Mouse (Mus musculus) CH12.LX (cell line): ENCODE measurements at regions not wholly inside any gene's neighbourhood (a gene's known extent, or its start where the extent isn't known, plus 50 kb on each side); places are given as distances from the start of the nearest gene placed in this dataset.

Experiments
- DNase-seq: peaks from one replicate; pipeline ENCODE4 v3.0.0-alpha.2; 2013; ENCODE audit errors: extremely low read depth
- H3K27ac ChIP-seq: 2 replicates; pipeline ENCODE4 v1.5.1; 2012; ENCODE audit warnings: low read depth, mild to moderate bottlenecking, control low read depth, moderate library complexity; ENCODE audit not compliant: insufficient read depth
- H3K27me3 ChIP-seq: replicated peaks from 2 replicates; pipeline ENCODE3; 2012; ENCODE audit warnings: inconsistent platforms
- H3K36me3 ChIP-seq, 2 experiments: replicated peaks in 1 of 2; 2 replicates each; pipeline versions ENCODE3 to v1.6.1; 2012; ENCODE audit warnings: inconsistent platforms in 1 of 2, low read length in 1 of 2, mild to moderate bottlenecking in 1 of 2, mixed read lengths in 1 of 2, moderate library complexity in 1 of 2; ENCODE audit not compliant: control insufficient read depth in 1 of 2, insufficient read depth in 1 of 2
- H3K4me1 ChIP-seq, 2 experiments: 2 replicates each; pipeline ENCODE4 v1.6.1; 2012; ENCODE audit warnings: inconsistent platforms in 1 of 2, moderate library complexity in 1 of 2; ENCODE audit not compliant: insufficient read depth in 2 of 2, control insufficient read depth in 1 of 2
- H3K4me2 ChIP-seq: 2 replicates; pipeline ENCODE4 v1.6.1; 2012; ENCODE audit warnings: low read depth, mild to moderate bottlenecking, control low read depth; ENCODE audit not compliant: poor library complexity, insufficient read depth, severe bottlenecking
- H3K4me3 ChIP-seq, 3 experiments: fragments of 150-350 bp in 1 of 3; sonication (generic) in 1 of 3; replicated peaks in 1 of 3; 2 replicates each; pipeline versions ENCODE3 to v1.5.1; 2011 to 2012; ENCODE audit warnings: low read depth in 2 of 3, low read length in 2 of 3, mild to moderate bottlenecking in 2 of 3, moderate library complexity in 2 of 3, control low read depth in 1 of 3, improper control_type of control experiment in 1 of 3, inconsistent platforms in 1 of 3, mixed read lengths in 1 of 3; ENCODE audit not compliant: poor library complexity in 1 of 3
- H3K79me2 ChIP-seq: replicated peaks from 2 replicates; pipeline ENCODE4 v1.6.1; 2012; ENCODE audit warnings: mild to moderate bottlenecking, moderate library complexity; ENCODE audit not compliant: control insufficient read depth, poor library complexity, insufficient read depth, severe bottlenecking; ENCODE audit errors: extremely low read depth
- H3K9ac ChIP-seq: 2 replicates; pipeline ENCODE4 v1.6.1; 2012; ENCODE audit warnings: low read depth, mild to moderate bottlenecking, control low read depth, moderate library complexity; ENCODE audit not compliant: insufficient read depth
- H3K9me3 ChIP-seq: replicated peaks from 2 replicates; pipeline ENCODE3; 2012; ENCODE audit warnings: low read length, inconsistent platforms, mixed read lengths
- BHLHE40 ChIP-seq: IDR thresholded peaks from 2 replicates; pipeline ENCODE4 v1.6.1; 2011; ENCODE audit warnings: mild to moderate bottlenecking, low read depth, low read length, improper control_type of control experiment
- CHD1 ChIP-seq: IDR thresholded peaks from 2 replicates; pipeline ENCODE4 v1.6.1; 2012; ENCODE audit warnings: low read depth, low read length, improper control_type of control experiment, inconsistent platforms
- CHD2 ChIP-seq: IDR thresholded peaks from 2 replicates; pipeline ENCODE4 v1.6.1; 2011; ENCODE audit warnings: low read length, improper control_type of control experiment
- CTCF ChIP-seq, 2 experiments: IDR thresholded peaks in 1 of 2; conservative IDR thresholded peaks in 1 of 2; 2 replicates each; pipeline ENCODE4 v1.5.1; 2011 to 2012; ENCODE audit warnings: low read depth in 2 of 2, low read length in 2 of 2, improper control_type of control experiment in 1 of 2, inconsistent platforms in 1 of 2, mild to moderate bottlenecking in 1 of 2, moderate library complexity in 1 of 2
- ELF1 ChIP-seq: IDR thresholded peaks from 2 replicates; pipeline ENCODE4 v1.6.1; 2014; ENCODE audit warnings: low read depth, mild to moderate bottlenecking, inconsistent platforms, low read length, improper control_type of control experiment
- EP300 ChIP-seq: IDR thresholded peaks from 2 replicates; pipeline ENCODE4 v1.6.1; 2011; ENCODE audit warnings: low read length, improper control_type of control experiment
- ETS1 ChIP-seq: conservative IDR thresholded peaks from 2 replicates; pipeline ENCODE4 v1.6.1; 2012; ENCODE audit warnings: low read depth, mild to moderate bottlenecking, inconsistent platforms, low read length, improper control_type of control experiment, moderate library complexity
- HCFC1 ChIP-seq: IDR thresholded peaks from 2 replicates; pipeline ENCODE4 v1.6.1; 2012; ENCODE audit warnings: low read depth, mild to moderate bottlenecking, inconsistent platforms, low read length, improper control_type of control experiment
- IRF4 ChIP-seq: IDR thresholded peaks from 2 replicates; pipeline ENCODE4 v1.6.1; 2014; ENCODE audit warnings: low read depth, mild to moderate bottlenecking, inconsistent platforms, low read length, improper control_type of control experiment
- JUND ChIP-seq: conservative IDR thresholded peaks from 2 replicates; pipeline ENCODE4 v1.6.1; 2011; ENCODE audit warnings: low read depth, low read length, improper control_type of control experiment
- KAT2A ChIP-seq: IDR thresholded peaks from 2 replicates; pipeline ENCODE4 v1.6.1; 2012; ENCODE audit warnings: low read length, improper control_type of control experiment, inconsistent platforms; ENCODE audit not compliant: insufficient replicate concordance
- MAFK ChIP-seq: IDR thresholded peaks from 2 replicates; pipeline ENCODE4 v1.6.1; 2011; ENCODE audit warnings: low read length, improper control_type of control experiment; ENCODE audit not compliant: insufficient replicate concordance
- MEF2A ChIP-seq: IDR thresholded peaks from 2 replicates; pipeline ENCODE4 v1.6.1; 2014; ENCODE audit warnings: low read depth, mild to moderate bottlenecking, inconsistent platforms, low read length, improper control_type of control experiment, borderline replicate concordance
- MXI1 ChIP-seq: IDR thresholded peaks from 2 replicates; pipeline ENCODE4 v1.6.1; 2011; ENCODE audit warnings: mild to moderate bottlenecking, low read depth, low read length, improper control_type of control experiment
- MYC ChIP-seq: IDR thresholded peaks from 2 replicates; pipeline ENCODE4 v1.6.1; 2011; ENCODE audit warnings: low read depth, mild to moderate bottlenecking, improper control_type of control experiment, low read length
- NELFE ChIP-seq: IDR thresholded peaks from 2 replicates; pipeline ENCODE4 v1.6.1; 2011; ENCODE audit warnings: low read depth, low read length, improper control_type of control experiment
- PAX5 ChIP-seq: IDR thresholded peaks from 2 replicates; pipeline ENCODE4 v1.6.1; 2012; ENCODE audit warnings: low read length, inconsistent platforms, mixed read lengths
- POLR2AphosphoS2 ChIP-seq: IDR thresholded peaks from 2 replicates; pipeline ENCODE4 v1.6.1; 2011; ENCODE audit warnings: low read depth, low read length, improper control_type of control experiment
- RCOR1 ChIP-seq: conservative IDR thresholded peaks from 2 replicates; pipeline ENCODE4 v1.6.1; 2012; ENCODE audit warnings: low read depth, mild to moderate bottlenecking, inconsistent platforms, low read length, improper control_type of control experiment
- SIN3A ChIP-seq: IDR thresholded peaks from 2 replicates; pipeline ENCODE4 v1.6.1; 2012; ENCODE audit warnings: low read length, improper control_type of control experiment, inconsistent platforms
- SMC3 ChIP-seq: IDR thresholded peaks from 2 replicates; pipeline ENCODE4 v1.6.1; 2011; ENCODE audit warnings: low read depth, low read length, improper control_type of control experiment
- TBP ChIP-seq: conservative IDR thresholded peaks from 2 replicates; pipeline ENCODE4 v1.6.1; 2011; ENCODE audit warnings: low read depth, low read length, improper control_type of control experiment
- UBTF ChIP-seq: IDR thresholded peaks from 2 replicates; pipeline ENCODE4 v1.6.1; 2012; ENCODE audit warnings: low read depth, mild to moderate bottlenecking, inconsistent platforms, low read length, improper control_type of control experiment, moderate library complexity
- USF1 ChIP-seq: IDR thresholded peaks from 2 replicates; pipeline ENCODE4 v1.6.1; 2014; ENCODE audit warnings: low read depth, mild to moderate bottlenecking, inconsistent platforms, low read length, improper control_type of control experiment
- ZKSCAN1 ChIP-seq: IDR thresholded peaks from 2 replicates; pipeline ENCODE4 v1.6.1; 2012; ENCODE audit warnings: low read depth, inconsistent platforms, low read length, improper control_type of control experiment, borderline replicate concordance
- ZMIZ1 ChIP-seq: IDR thresholded peaks from 2 replicates; pipeline ENCODE4 v1.6.1; 2012; ENCODE audit warnings: low read depth, mild to moderate bottlenecking, inconsistent platforms, low read length, improper control_type of control experiment
- ZNF384 ChIP-seq: IDR thresholded peaks from 2 replicates; pipeline ENCODE4 v1.6.1; 2012; ENCODE audit warnings: low read depth, low read length, improper control_type of control experiment, inconsistent platforms
- dilution Hi-C: fragments of 300-500 bp; cut with MboI; formaldehyde crosslinking; loops from 2 replicates; pipeline ENCODE4 v1.14.3; 2020; ENCODE audit warnings: low sequenced_read_pairs; ENCODE audit not compliant: extremely low pct_unique_long_range_greater_than_20kb, extremely low pct_ligation_motif_present
- in situ Hi-C: fragments of 300-500 bp; cut with MboI; formaldehyde crosslinking; loops from 3 replicates; pipeline ENCODE4 v1.14.3; 2019; ENCODE audit warnings: low sequenced_read_pairs, low pct_ligation_motif_present, low pct_unique_long_range_greater_than_20kb, mixed read lengths

DNA sequence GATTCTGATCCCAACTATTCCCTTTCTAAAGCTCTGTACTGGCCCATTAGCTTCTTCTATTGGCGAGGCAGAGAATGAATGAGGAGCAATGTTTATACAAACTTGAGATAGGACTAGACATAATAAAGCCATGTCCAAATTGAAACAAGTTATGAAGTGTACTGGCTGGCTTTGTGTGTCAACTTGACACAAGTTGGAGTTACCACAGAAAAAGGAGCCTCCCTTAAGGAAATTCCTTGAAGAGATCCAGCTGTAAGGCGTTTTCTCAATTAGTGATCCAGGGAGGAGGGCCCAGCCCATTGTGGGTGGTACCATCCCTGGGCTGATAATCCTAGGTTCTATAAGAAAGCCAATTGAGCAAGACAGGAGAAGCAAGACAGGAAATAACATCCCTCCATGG is 135.9 kb upstream of the Cr2 start:
- in situ Hi-C loops (no loop called here), dilution Hi-C loops (no loop called here)
- Histone ChIP-seq H3K4me3 (no peak overlapping the region), H3K79me2 (no peaks in the 10 kb centered on the region), H3K27ac (no peak overlapping the region), H3K9me3 (no peaks in the 10 kb centered on the region), H3K4me1 (no peaks in the 10 kb centered on the region), H3K9ac (no peak overlapping the region), H3K27me3 (peaks cover 5% of the 10 kb centered on the region), H3K4me2 (no peak overlapping the region), H3K36me3 (no peaks in the 10 kb centered on the region)
- TF ChIP-seq TBP (no peak), MEF2A (no peak), POLR2AphosphoS2 (no peak), UBTF (no peak), ETS1 (no peak), RCOR1 (no peak), SMC3 (no peak), BHLHE40 (no peak), MYC (no peak), CHD2 (no peak), PAX5 (no peak), KAT2A (no peak), NELFE (no peak), CHD1 (no peak), EP300 (no peak), CTCF (conservative IDR thresholded peaks at IDR 0.05 in 1 of 2, IDR thresholded peaks at IDR 0.05 in 1 of 2; ENCODE audit: low read depth in 2 of 2, low read length in 2 of 2) (no peak), ZMIZ1 (no peak), IRF4 (no peak)
- no peak for DNase-seq

DNA sequence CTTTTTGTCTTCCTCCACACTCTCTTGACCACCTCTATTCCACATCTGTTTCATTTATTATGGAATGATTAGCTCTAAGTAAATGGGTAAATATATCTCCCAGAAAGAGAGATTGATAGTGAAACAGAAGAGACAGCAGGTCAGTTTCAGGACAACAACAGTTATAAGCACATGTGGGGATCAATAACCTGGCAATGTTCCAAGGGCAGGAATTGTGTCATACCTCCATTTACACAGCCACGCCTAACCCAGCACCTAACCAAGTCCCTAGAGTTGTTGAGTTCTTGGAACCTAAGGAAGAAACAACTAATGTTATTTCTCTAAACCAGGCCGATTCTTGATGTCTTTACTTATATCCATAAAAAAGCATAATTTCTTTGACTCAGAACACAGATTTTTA is 108.6 kb upstream of the Cr2 start:
- Histone ChIP-seq H3K27me3 (no peaks in the 10 kb centered on the region), H3K4me3 (no peak overlapping the region), H3K4me2 (no peak overlapping the region), H3K9me3 (no peaks in the 10 kb centered on the region), H3K36me3 (no peaks in the 10 kb centered on the region), H3K79me2 (no peaks in the 10 kb centered on the region)
- DNase-seq = no peak
- dilution Hi-C loops = no loop called here
- no peak for TF ChIP-seq SIN3A
- TF ChIP-seq ELF1 = no peak
- TF ChIP-seq MAFK = no peak
- no peak for TF ChIP-seq MXI1
- no peak for TF ChIP-seq JUND
- no peak for TF ChIP-seq USF1
- TF ChIP-seq ZNF384 = no peak
- no peak for TF ChIP-seq IRF4
- TF ChIP-seq BHLHE40 = no peak
- TF ChIP-seq MEF2A = no peak
- no peak for TF ChIP-seq ZKSCAN1
- no peak for TF ChIP-seq UBTF
- TF ChIP-seq HCFC1 = no peak
- TF ChIP-seq, all 38 proteins: peak for 0
- no peak overlapping the region for H3K9ac ChIP-seq
- H3K27ac ChIP-seq = no peak overlapping the region
- no peaks in the 10 kb centered on the region for H3K4me1 ChIP-seq
- in situ Hi-C loops = no loop called here
